Mouse (Mus musculus) thymus, postnatal 0 days (tissue): ENCODE measurements at regions not wholly inside any gene's neighbourhood (a gene's known extent, or its start where the extent isn't known, plus 50 kb on each side); places are given as distances from the start of the nearest gene placed in this dataset.

ENCODE experiments used
- DNase-seq: peaks from one replicate; pipeline ENCODE4 v3.0.0-alpha.2; 2015; ENCODE audit warnings: low spot score

GRCm38 (mm10) chr8:89914076-89914475 is 434.1 kb downstream of the Tox3 start:
- DNase-seq, result no peak

GRCm38 (mm10) chr8:89906200-89906599 is 441.9 kb downstream of the Tox3 start:
- DNase-seq, result no peak

GRCm38 (mm10) chr8:89905588-89905987 is 442.6 kb downstream of the Tox3 start:
- DNase-seq, result no peak

- DNase-seq, result no peak
These were observed 444.8 kb downstream of the Tox3 start for GRCm38 (mm10) chr8:89903346-89903745.

- no peak for DNase-seq
These were observed 475.4 kb downstream of the Tox3 start for GRCm38 (mm10) chr8:89872768-89873167.

GRCm38 (mm10) chr8:89871966-89872365 is 476.2 kb downstream of the Tox3 start:
- no peak for DNase-seq

GRCm38 (mm10) chr8:89859813-89860212 is 488.3 kb downstream of the Tox3 start:
- no peak for DNase-seq

- no peak for DNase-seq
These were observed 489.3 kb downstream of the Tox3 start for GRCm38 (mm10) chr8:89858706-89859385.

- no peak for DNase-seq
These were observed 492.6 kb downstream of the Tox3 start for GRCm38 (mm10) chr8:89855556-89855955.

GRCm38 (mm10) chr8:89850209-89850796 is 497.8 kb downstream of the Tox3 start:
- peak; percentile 6 for DNase-seq

- DNase-seq, result no peak
These were observed 498.5 kb downstream of the Tox3 start for GRCm38 (mm10) chr8:89849416-89850208.

- no peak for DNase-seq
These were observed 509.6 kb downstream of the Tox3 start for GRCm38 (mm10) chr8:89838494-89838893.

GRCm38 (mm10) chr8:89833715-89834114 is 514.4 kb downstream of the Tox3 start:
- DNase-seq, result no peak

GRCm38 (mm10) chr8:89824586-89824985 is 523.6 kb downstream of the Tox3 start:
- no peak for DNase-seq

GRCm38 (mm10) chr8:89823631-89824030 is 524.5 kb downstream of the Tox3 start:
- no peak for DNase-seq

GRCm38 (mm10) chr8:89812036-89812711 is 536.0 kb downstream of the Tox3 start:
- no peak for DNase-seq

- no peak for DNase-seq
These were observed 559.8 kb downstream of the Tox3 start for GRCm38 (mm10) chr8:89788296-89788695.

- DNase-seq, result no peak
These were observed 560.9 kb downstream of the Tox3 start for GRCm38 (mm10) chr8:89787050-89787905.

GRCm38 (mm10) chr8:89785011-89785410 is 563.1 kb downstream of the Tox3 start:
- peak; percentile 44 for DNase-seq

GRCm38 (mm10) chr8:89783311-89783710 is 564.8 kb downstream of the Tox3 start:
- DNase-seq, result no peak

GRCm38 (mm10) chr8:89766387-89766786 is 581.8 kb downstream of the Tox3 start:
- no peak for DNase-seq
